Mouse (Mus musculus) erythroblast, embryonic 14.5 days (primary cell): Measurements from ENCODE around the gene Dcxr. TPM values are rescaled to one million over a fixed set of nuclear protein-coding genes. Genes with fewer than 3 reads are reported as not detected.

Experiments
- H3K27me3 ChIP-seq: 2 replicates; pipeline ENCODE4 v1.6.1; 2012; ENCODE audit warnings: inconsistent platforms; ENCODE audit not compliant: control insufficient read depth
- H3K36me3 ChIP-seq: 2 replicates; pipeline ENCODE4 v1.6.1; 2012; ENCODE audit warnings: mild to moderate bottlenecking, inconsistent platforms; ENCODE audit not compliant: control insufficient read depth
- H3K4me1 ChIP-seq: 2 replicates; pipeline ENCODE4 v1.6.1; 2012; ENCODE audit warnings: inconsistent platforms; ENCODE audit not compliant: control insufficient read depth
- H3K4me3 ChIP-seq: replicated peaks from 2 replicates; pipeline ENCODE3; 2012; ENCODE audit warnings: moderate library complexity, mild to moderate bottlenecking, inconsistent platforms
- H3K9me3 ChIP-seq: 2 replicates; pipeline ENCODE4 v1.6.1; 2012; ENCODE audit warnings: low read length, inconsistent platforms, mixed read lengths; ENCODE audit not compliant: control insufficient read depth
- GATA1 ChIP-seq: IDR thresholded peaks from 2 replicates; pipeline ENCODE4 v1.6.1; 2012; ENCODE audit warnings: low read length, inconsistent platforms, mixed read lengths
- TAL1 ChIP-seq: IDR thresholded peaks from 3 replicates; pipeline ENCODE4 v1.6.1; 2012; ENCODE audit warnings: low read length, inconsistent platforms, mixed read lengths
- polyA plus RNA-seq: library from polyadenylated mRNA; stranded (reverse); fragments of >175 nt; gene quantifications from 2 replicates; pipeline ENCODE4 v1.2.3, GENCODE M21; 2012

Gene Dcxr
- polyA plus RNA-seq, 1 experiment = 0.66 TPM

GRCm38 (mm10) chr11:120704486-120705325, 22.4 kb downstream of the Dcxr start:
- Histone ChIP-seq H3K36me3 (peaks cover 61% of the 10 kb centered on the region), H3K9me3 (no peaks in the 10 kb centered on the region), H3K27me3 (no peaks in the 10 kb centered on the region), H3K4me3 (no peak overlapping the region), H3K4me1 (no peaks in the 10 kb centered on the region; the same call in 1 of the 2 replicates)
- TF ChIP-seq TAL1 = no peak
- TF ChIP-seq GATA1 = no peak

GRCm38 (mm10) chr11:120703696-120704454, 23.2 kb downstream of the Dcxr start:
- TF ChIP-seq TAL1 = no peak
- no peak for TF ChIP-seq GATA1
- Histone ChIP-seq H3K4me3 (no peak overlapping the region), H3K27me3 (no peaks in the 10 kb centered on the region), H3K9me3 (no peaks in the 10 kb centered on the region), H3K36me3 (peaks cover 65% of the 10 kb centered on the region), H3K4me1 (no peaks in the 10 kb centered on the region; the same call in 1 of the 2 replicates)

- TF ChIP-seq GATA1 = no peak
- no peak for TF ChIP-seq TAL1
- peaks cover 4% of the 10 kb centered on the region; the same call in 1 of the 2 replicates for H3K9me3 ChIP-seq
- H3K27me3 ChIP-seq = no peaks in the 10 kb centered on the region
- peaks cover 79% of the 10 kb centered on the region for H3K36me3 ChIP-seq
- no peaks in the 10 kb centered on the region for H3K4me1 ChIP-seq
- H3K4me3 ChIP-seq = no peak overlapping the region
Measured at GRCm38 (mm10) chr11:120697741-120698140, 29.3 kb downstream of the Dcxr start.

GRCm38 (mm10) chr11:120696568-120696967, 30.5 kb downstream of the Dcxr start:
- Histone ChIP-seq H3K9me3 (peaks cover 4% of the 10 kb centered on the region; the same call in 1 of the 2 replicates), H3K4me3 (no peak overlapping the region), H3K36me3 (peaks cover 81% of the 10 kb centered on the region), H3K4me1 (no peaks in the 10 kb centered on the region), H3K27me3 (no peaks in the 10 kb centered on the region)
- no peak for TF ChIP-seq TAL1
- no peak for TF ChIP-seq GATA1

GRCm38 (mm10) chr11:120695641-120696040, 31.4 kb downstream of the Dcxr start:
- H3K9me3 ChIP-seq = peaks cover 4% of the 10 kb centered on the region; the same call in 1 of the 2 replicates
- no peaks in the 10 kb centered on the region for H3K4me1 ChIP-seq
- peaks cover 79% of the 10 kb centered on the region for H3K36me3 ChIP-seq
- TF ChIP-seq GATA1 = no peak
- TF ChIP-seq TAL1 = no peak
- H3K27me3 ChIP-seq = no peaks in the 10 kb centered on the region
- H3K4me3 ChIP-seq = no peak overlapping the region

GRCm38 (mm10) chr11:120695184-120695583, 31.9 kb downstream of the Dcxr start:
- no peaks in the 10 kb centered on the region for H3K27me3 ChIP-seq
- H3K36me3 ChIP-seq = peaks cover 79% of the 10 kb centered on the region
- peaks cover 4% of the 10 kb centered on the region; the same call in 1 of the 2 replicates for H3K9me3 ChIP-seq
- H3K4me3 ChIP-seq = no peak overlapping the region
- no peaks in the 10 kb centered on the region for H3K4me1 ChIP-seq
- TF ChIP-seq GATA1 = no peak
- TF ChIP-seq TAL1 = no peak

- H3K4me1 ChIP-seq = no peaks in the 10 kb centered on the region
- H3K4me3 ChIP-seq = no peak overlapping the region
- H3K27me3 ChIP-seq = no peaks in the 10 kb centered on the region
- TF ChIP-seq GATA1 = no peak
- no peak for TF ChIP-seq TAL1
- peaks cover 77% of the 10 kb centered on the region for H3K36me3 ChIP-seq
- peaks cover 4% of the 10 kb centered on the region; the same call in 1 of the 2 replicates for H3K9me3 ChIP-seq
Measured at GRCm38 (mm10) chr11:120693461-120693860, 33.6 kb downstream of the Dcxr start.

- TF ChIP-seq GATA1 (no peak), TAL1 (no peak)
Measured at GRCm38 (mm10) chr11:120692471-120693011, 34.5 kb downstream of the Dcxr start.

GRCm38 (mm10) chr11:120689365-120689764, 37.7 kb downstream of the Dcxr start:
- no peaks in the 10 kb centered on the region for H3K27me3 ChIP-seq
- TF ChIP-seq GATA1 (no peak), TAL1 (no peak)
- H3K36me3 ChIP-seq = peaks cover 81% of the 10 kb centered on the region
- no peaks in the 10 kb centered on the region for H3K4me1 ChIP-seq
- H3K9me3 ChIP-seq = no peaks in the 10 kb centered on the region
- H3K4me3 ChIP-seq = no peak overlapping the region

More at GRCm38 (mm10) chr11:120692471-120693011, 34.5 kb downstream of the Dcxr start:
- H3K9me3 ChIP-seq = peaks cover 4% of the 10 kb centered on the region; the same call in 1 of the 2 replicates
- H3K27me3 ChIP-seq = no peaks in the 10 kb centered on the region
- H3K4me1 ChIP-seq = no peaks in the 10 kb centered on the region
- H3K4me3 ChIP-seq = no peak overlapping the region
- H3K36me3 ChIP-seq = peaks cover 78% of the 10 kb centered on the region
